In genomic region chr12:26386947-26387346, GRCm38 (mm10) we compare ENCODE assay signal across 19 mouse cellular contexts. TPM values are rescaled to one million over a fixed set of nuclear protein-coding genes. Genes with fewer than 3 reads are reported as not detected.
DNase-seq lines count a peak whose midpoint lies in the region; ATAC-seq lines count a peak whose summit lies in the region.
"Had no signal": no experiment of that assay in that cellular context is flagged by ENCODE, and none has a peak within 500 bp of the region (broad histone marks: within the 10 kb centered on the region; RNA-seq: fewer than 3 reads in every experiment).

No protein-coding gene starts in this region.

- peaks cover 51% of the 10 kb centered on the region for H3K36me3 ChIP-seq in forebrain, embryonic 14.5 days (ENCODE audit: control insufficient read depth, insufficient read depth, low read length)
- H3K36me3 ChIP-seq in forebrain, embryonic 10.5 days (replicated peaks), result peaks cover 87% of the 10 kb centered on the region
- no peaks in the 10 kb centered on the region for H3K36me3 ChIP-seq in stomach, embryonic 15.5 days
- H3K36me3 ChIP-seq: liver, embryonic 12.5 days had no signal

- no peaks in the 10 kb centered on the region for H3K4me1 ChIP-seq in forebrain, embryonic 14.5 days (ENCODE audit: control insufficient read depth, insufficient read depth, low read length)
- H3K4me1 ChIP-seq in forebrain, embryonic 10.5 days, result peaks cover 2% of the 10 kb centered on the region; the same call in 1 of the 2 replicates
- H3K4me1 ChIP-seq in stomach, embryonic 15.5 days, result peaks cover 6% of the 10 kb centered on the region; the same call in 1 of the 2 replicates
- H3K4me1 ChIP-seq: kidney, embryonic 15.5 days; liver, embryonic 12.5 days had no signal

- H3K27ac ChIP-seq in forebrain, embryonic 14.5 days (ENCODE audit: low read depth, low read length), result no peak overlapping the region
- no peak overlapping the region for H3K27ac ChIP-seq in forebrain, embryonic 10.5 days
- peak overlapping the region; percentile 51; the same call in 1 of the 2 replicates for H3K27ac ChIP-seq in stomach, embryonic 15.5 days
- H3K27ac ChIP-seq: gastrocnemius, adult 2 months; heart, adult 2 months; kidney, embryonic 15.5 days; layer of hippocampus, adult 2 months; liver, embryonic 12.5 days had no signal

- DNase-seq in forebrain, embryonic 14.5 days (ENCODE audit: low spot score), result no peak
- DNase-seq in forebrain, embryonic 10.5 days (ENCODE audit: extremely low spot score, low spot score), result no peak
- DNase-seq in left cerebral cortex, postnatal 10 days (ENCODE audit: extremely low spot score in 1 of 2, low spot score in 2 of 2), result peak; percentile 33 to 47
- no peak for DNase-seq in left cerebral cortex, postnatal 36 days (ENCODE audit: low spot score in 2 of 2)
- peak; percentile 67 to 76 for DNase-seq in right cerebral cortex, postnatal 10 days (ENCODE audit: low spot score in 2 of 2)
- no peak for DNase-seq in right cerebral cortex, postnatal 36 days (ENCODE audit: low spot score in 2 of 2)
- no peak for DNase-seq in adrenal gland, adult 8-10 months
- DNase-seq: adrenal gland, postnatal 14 days; cerebellum, postnatal 10 days; right cerebral cortex, adult 18-20 months; thymus, postnatal 4 days had no signal

- no peak overlapping the region for H3K9ac ChIP-seq in forebrain, embryonic 14.5 days (ENCODE audit: low read length)
- no peak overlapping the region for H3K9ac ChIP-seq in stomach, embryonic 15.5 days
- H3K9ac ChIP-seq: kidney, embryonic 15.5 days; liver, embryonic 12.5 days had no signal

- no peaks in the 10 kb centered on the region for H3K9me3 ChIP-seq in forebrain, embryonic 14.5 days (replicated peaks; ENCODE audit: control insufficient read depth, low read length)
- H3K9me3 ChIP-seq in forebrain, embryonic 10.5 days, result no peaks in the 10 kb centered on the region
- H3K9me3 ChIP-seq in stomach, embryonic 15.5 days, result no peaks in the 10 kb centered on the region
- H3K9me3 ChIP-seq: kidney, embryonic 15.5 days; liver, embryonic 12.5 days had no signal

- no peak overlapping the region for H3K4me2 ChIP-seq in forebrain, embryonic 14.5 days (ENCODE audit: low read length)
- no peak overlapping the region for H3K4me2 ChIP-seq in stomach, embryonic 15.5 days
- H3K4me2 ChIP-seq: kidney, embryonic 15.5 days; liver, embryonic 12.5 days had no signal

- H3K27me3 ChIP-seq in forebrain, embryonic 14.5 days (replicated peaks; ENCODE audit: control insufficient read depth, insufficient read depth, low read length), result no peaks in the 10 kb centered on the region
- H3K27me3 ChIP-seq in forebrain, embryonic 10.5 days (ENCODE audit: poor library complexity, severe bottlenecking), result no peaks in the 10 kb centered on the region
- no peaks in the 10 kb centered on the region for H3K27me3 ChIP-seq in stomach, embryonic 15.5 days (replicated peaks)
- H3K27me3 ChIP-seq: CH12.LX; kidney, embryonic 15.5 days; liver, embryonic 12.5 days had no signal

- intact Hi-C loops in left cerebral cortex, postnatal 10 days (cut with DNase I), result no loop called here
- intact Hi-C loops in left cerebral cortex, postnatal 36 days (cut with DNase I), result no loop called here

- 59% methylated on average over 9 of the region's 9 CpGs for WGBS in forebrain, embryonic 14.5 days
- WGBS in forebrain, embryonic 10.5 days, result 77% methylated on average over 9 of the region's 9 CpGs
- 75% methylated on average over 9 of the region's 9 CpGs for WGBS in stomach, embryonic 15.5 days

- no peak overlapping the region for H3K4me3 ChIP-seq in forebrain, embryonic 14.5 days (ENCODE audit: low read depth, low read length)
- no peak overlapping the region for H3K4me3 ChIP-seq in forebrain, embryonic 10.5 days
- H3K4me3 ChIP-seq in stomach, embryonic 15.5 days (replicated peaks), result no peak overlapping the region
- H3K4me3 ChIP-seq: gastrocnemius, adult 2 months; heart, adult 2 months; kidney, embryonic 15.5 days; layer of hippocampus, adult 2 months; liver, embryonic 12.5 days had no signal

- peak; percentile 50; the same call in 1 of the 2 replicates for ATAC-seq in forebrain, embryonic 14.5 days
- no peak for ATAC-seq in stomach, embryonic 15.5 days (ENCODE audit: insufficient read depth, low FRiP score, low read depth)
- ATAC-seq: inflammation-experienced regulatory T-cells, adult 6 months; liver, embryonic 12.5 days had no signal

RNA-seq across cellular contexts. Expression of gene Rnf144a, which starts 28.1 kb away (rescaled TPM):
- 17.4 and 21.5 TPM in 2 replicates for polyA plus RNA-seq in forebrain, embryonic 14.5 days (2014; fragmentation: Nextera tagmentation; extraction: Ambion mirVana)
- polyA plus RNA-seq in forebrain, embryonic 10.5 days (2016; fragmentation: Nextera tagmentation; extraction: Ambion mirVana), result 40.8 and 41.1 TPM in 2 replicates
- total RNA-seq in left cerebral cortex, postnatal 10 days (2021), result 10 to 100 TPM; 37.2 to 37.7 TPM
- total RNA-seq in left cerebral cortex, postnatal 36 days (2021), result 10 to 100 TPM; 31.7 to 31.9 TPM
- 19.2 and 20.0 TPM in 2 replicates for polyA plus RNA-seq in stomach, embryonic 15.5 days (2015; fragmentation: Nextera tagmentation; extraction: Ambion mirVana)
- 10 to 100 TPM; 15.8 to 21.4 (median 20.1) TPM for total RNA-seq in adrenal gland, adult 8-10 months (2022)

Comparison
In these comparisons a context has a peak if more than half of its experiments do, and no peak if none do; other contexts are left out.
1. DNase-seq: peak in left cerebral cortex, postnatal 10 days (2 of 2) and right cerebral cortex, postnatal 10 days (2 of 2); none in forebrain, embryonic 14.5 days (single experiment), forebrain, embryonic 10.5 days (single experiment), left cerebral cortex, postnatal 36 days (0 of 2), right cerebral cortex, postnatal 36 days (0 of 2) and adrenal gland, adult 8-10 months (single experiment).